Mouse (Mus musculus) E14TG2a.4 (cell line): ENCODE measurements around the gene Sept3.

ENCODE experiments used
- CTCF ChIP-seq: conservative IDR thresholded peaks from 2 replicates; pipeline ENCODE4 v1.5.1; 2014; ENCODE audit warnings: low read length
- POU5F1 ChIP-seq: IDR thresholded peaks from 2 replicates; pipeline ENCODE4 v1.6.1; 2014; ENCODE audit warnings: low read length, borderline replicate concordance

GRCm38 (mm10) chr15:82339634-82340254 lies 65.1 kb downstream of the Sept3 start:
- no peak for TF ChIP-seq CTCF
- no peak for TF ChIP-seq POU5F1
